Mouse (Mus musculus): ENCODE measurements around the gene Capn15.

- no peak for TF ChIP-seq TCF3 (IDR thresholded peaks at IDR 0.05; ENCODE audit: insufficient read length, low read depth)
- TF ChIP-seq SRF (IDR thresholded peaks at IDR 0.05; ENCODE audit: control insufficient read depth, insufficient read length, low read depth) = no peak
- no peak for TF ChIP-seq POLR2A (IDR thresholded peaks at IDR 0.05; ENCODE audit: insufficient read length, low read depth)
- TF ChIP-seq USF1 (IDR thresholded peaks at IDR 0.05; ENCODE audit: low read depth) = no peak
- no peak for TF ChIP-seq TCF12 (IDR thresholded peaks at IDR 0.05; ENCODE audit: insufficient read depth, poor library complexity, severe bottlenecking)
- TF ChIP-seq CEBPB (IDR thresholded peaks at IDR 0.05; ENCODE audit: insufficient read depth, poor library complexity, severe bottlenecking) = no peak
- TF ChIP-seq E2F4 (IDR thresholded peaks at IDR 0.05; ENCODE audit: insufficient read depth) = no peak
- TF ChIP-seq MAX (IDR thresholded peaks at IDR 0.05; ENCODE audit: low read depth) = no peak
- no peak for TF ChIP-seq MYOG (IDR thresholded peaks at IDR 0.05; ENCODE audit: control insufficient read depth in 1 of 3, insufficient read depth in 1 of 3, insufficient read length in 2 of 3, low read depth in 2 of 3)
- no peak for TF ChIP-seq POLR2AphosphoS2 (IDR thresholded peaks at IDR 0.05; ENCODE audit: insufficient read length, low read depth)
- no peak for TF ChIP-seq MYOD1 (IDR thresholded peaks at IDR 0.05; ENCODE audit: control insufficient read depth in 1 of 3, insufficient read length in 2 of 3, low read depth in 2 of 3)
- no peak for TF ChIP-seq REST (IDR thresholded peaks at IDR 0.05; ENCODE audit: insufficient read depth, insufficient read length)
Observed at GRCm38 (mm10) chr17:25943221-25943620, 42.4 kb downstream of the Capn15 start.

Data from myocyte (in vitro differentiated cells).